Mouse (Mus musculus) CH12.LX (cell line): Measurements from ENCODE around the gene Pgc. TPM values are rescaled to one million over a fixed set of nuclear protein-coding genes. Genes with fewer than 3 reads are reported as not detected.
A peak's percentile ranks its signal among the peaks of the same experiment; 100 is the strongest.

Source experiments
- DNase-seq: peaks from one replicate; pipeline ENCODE4 v3.0.0-alpha.2; 2013; ENCODE audit errors: extremely low read depth
- H3K27ac ChIP-seq: 2 replicates; pipeline ENCODE4 v1.5.1; 2012; ENCODE audit warnings: low read depth, mild to moderate bottlenecking, control low read depth, moderate library complexity; ENCODE audit not compliant: insufficient read depth
- H3K27me3 ChIP-seq: replicated peaks from 2 replicates; pipeline ENCODE3; 2012; ENCODE audit warnings: inconsistent platforms
- H3K36me3 ChIP-seq, 2 experiments: replicated peaks in 1 of 2; 2 replicates each; pipeline versions ENCODE3 to v1.6.1; 2012; ENCODE audit warnings: inconsistent platforms in 1 of 2, low read length in 1 of 2, mild to moderate bottlenecking in 1 of 2, mixed read lengths in 1 of 2, moderate library complexity in 1 of 2; ENCODE audit not compliant: control insufficient read depth in 1 of 2, insufficient read depth in 1 of 2
- H3K4me1 ChIP-seq, 2 experiments: 2 replicates each; pipeline ENCODE4 v1.6.1; 2012; ENCODE audit warnings: inconsistent platforms in 1 of 2, moderate library complexity in 1 of 2; ENCODE audit not compliant: insufficient read depth in 2 of 2, control insufficient read depth in 1 of 2
- H3K4me2 ChIP-seq: 2 replicates; pipeline ENCODE4 v1.6.1; 2012; ENCODE audit warnings: low read depth, mild to moderate bottlenecking, control low read depth; ENCODE audit not compliant: poor library complexity, insufficient read depth, severe bottlenecking
- H3K4me3 ChIP-seq, 3 experiments: fragments of 150-350 bp in 1 of 3; sonication (generic) in 1 of 3; replicated peaks in 1 of 3; 2 replicates each; pipeline versions ENCODE3 to v1.5.1; 2011 to 2012; ENCODE audit warnings: low read depth in 2 of 3, low read length in 2 of 3, mild to moderate bottlenecking in 2 of 3, moderate library complexity in 2 of 3, control low read depth in 1 of 3, improper control_type of control experiment in 1 of 3, inconsistent platforms in 1 of 3, mixed read lengths in 1 of 3; ENCODE audit not compliant: poor library complexity in 1 of 3
- H3K79me2 ChIP-seq: replicated peaks from 2 replicates; pipeline ENCODE4 v1.6.1; 2012; ENCODE audit warnings: mild to moderate bottlenecking, moderate library complexity; ENCODE audit not compliant: control insufficient read depth, poor library complexity, insufficient read depth, severe bottlenecking; ENCODE audit errors: extremely low read depth
- H3K9ac ChIP-seq: 2 replicates; pipeline ENCODE4 v1.6.1; 2012; ENCODE audit warnings: low read depth, mild to moderate bottlenecking, control low read depth, moderate library complexity; ENCODE audit not compliant: insufficient read depth
- H3K9me3 ChIP-seq: replicated peaks from 2 replicates; pipeline ENCODE3; 2012; ENCODE audit warnings: low read length, inconsistent platforms, mixed read lengths
- BHLHE40 ChIP-seq: IDR thresholded peaks from 2 replicates; pipeline ENCODE4 v1.6.1; 2011; ENCODE audit warnings: mild to moderate bottlenecking, low read depth, low read length, improper control_type of control experiment
- CHD1 ChIP-seq: IDR thresholded peaks from 2 replicates; pipeline ENCODE4 v1.6.1; 2012; ENCODE audit warnings: low read depth, low read length, improper control_type of control experiment, inconsistent platforms
- CHD2 ChIP-seq: IDR thresholded peaks from 2 replicates; pipeline ENCODE4 v1.6.1; 2011; ENCODE audit warnings: low read length, improper control_type of control experiment
- CTCF ChIP-seq, 2 experiments: IDR thresholded peaks in 1 of 2; conservative IDR thresholded peaks in 1 of 2; 2 replicates each; pipeline ENCODE4 v1.5.1; 2011 to 2012; ENCODE audit warnings: low read depth in 2 of 2, low read length in 2 of 2, improper control_type of control experiment in 1 of 2, inconsistent platforms in 1 of 2, mild to moderate bottlenecking in 1 of 2, moderate library complexity in 1 of 2
- E2F4 ChIP-seq: IDR thresholded peaks from 2 replicates; pipeline ENCODE4 v1.6.1; 2011; ENCODE audit warnings: low read depth, low read length, improper control_type of control experiment; ENCODE audit not compliant: insufficient replicate concordance
- ELF1 ChIP-seq: IDR thresholded peaks from 2 replicates; pipeline ENCODE4 v1.6.1; 2014; ENCODE audit warnings: low read depth, mild to moderate bottlenecking, inconsistent platforms, low read length, improper control_type of control experiment
- EP300 ChIP-seq: IDR thresholded peaks from 2 replicates; pipeline ENCODE4 v1.6.1; 2011; ENCODE audit warnings: low read length, improper control_type of control experiment
- ETS1 ChIP-seq: conservative IDR thresholded peaks from 2 replicates; pipeline ENCODE4 v1.6.1; 2012; ENCODE audit warnings: low read depth, mild to moderate bottlenecking, inconsistent platforms, low read length, improper control_type of control experiment, moderate library complexity
- GABPA ChIP-seq: IDR thresholded peaks from 2 replicates; pipeline ENCODE4 v1.6.1; 2012; ENCODE audit warnings: low read depth, low read length, improper control_type of control experiment, inconsistent platforms; ENCODE audit not compliant: insufficient replicate concordance
- HCFC1 ChIP-seq: IDR thresholded peaks from 2 replicates; pipeline ENCODE4 v1.6.1; 2012; ENCODE audit warnings: low read depth, mild to moderate bottlenecking, inconsistent platforms, low read length, improper control_type of control experiment
- IRF4 ChIP-seq: IDR thresholded peaks from 2 replicates; pipeline ENCODE4 v1.6.1; 2014; ENCODE audit warnings: low read depth, mild to moderate bottlenecking, inconsistent platforms, low read length, improper control_type of control experiment
- JUN ChIP-seq: IDR thresholded peaks from 2 replicates; pipeline ENCODE4 v1.6.1; 2011; ENCODE audit warnings: low read depth, mild to moderate bottlenecking, low read length, improper control_type of control experiment, moderate library complexity; ENCODE audit not compliant: insufficient read depth
- JUND ChIP-seq: conservative IDR thresholded peaks from 2 replicates; pipeline ENCODE4 v1.6.1; 2011; ENCODE audit warnings: low read depth, low read length, improper control_type of control experiment
- KAT2A ChIP-seq: IDR thresholded peaks from 2 replicates; pipeline ENCODE4 v1.6.1; 2012; ENCODE audit warnings: low read length, improper control_type of control experiment, inconsistent platforms; ENCODE audit not compliant: insufficient replicate concordance
- MAFK ChIP-seq: IDR thresholded peaks from 2 replicates; pipeline ENCODE4 v1.6.1; 2011; ENCODE audit warnings: low read length, improper control_type of control experiment; ENCODE audit not compliant: insufficient replicate concordance
- MAX ChIP-seq: IDR thresholded peaks from 2 replicates; pipeline ENCODE4 v1.6.1; 2011; ENCODE audit warnings: low read length, improper control_type of control experiment
- MAZ ChIP-seq: IDR thresholded peaks from 2 replicates; pipeline ENCODE4 v1.6.1; 2012; ENCODE audit warnings: low read depth, mild to moderate bottlenecking, inconsistent platforms, low read length, improper control_type of control experiment, moderate library complexity
- MEF2A ChIP-seq: IDR thresholded peaks from 2 replicates; pipeline ENCODE4 v1.6.1; 2014; ENCODE audit warnings: low read depth, mild to moderate bottlenecking, inconsistent platforms, low read length, improper control_type of control experiment, borderline replicate concordance
- MXI1 ChIP-seq: IDR thresholded peaks from 2 replicates; pipeline ENCODE4 v1.6.1; 2011; ENCODE audit warnings: mild to moderate bottlenecking, low read depth, low read length, improper control_type of control experiment
- MYC ChIP-seq: IDR thresholded peaks from 2 replicates; pipeline ENCODE4 v1.6.1; 2011; ENCODE audit warnings: low read depth, mild to moderate bottlenecking, improper control_type of control experiment, low read length
- NELFE ChIP-seq: IDR thresholded peaks from 2 replicates; pipeline ENCODE4 v1.6.1; 2011; ENCODE audit warnings: low read depth, low read length, improper control_type of control experiment
- NRF1 ChIP-seq: IDR thresholded peaks from 2 replicates; pipeline ENCODE4 v1.6.1; 2014; ENCODE audit warnings: low read depth, mild to moderate bottlenecking, inconsistent platforms, low read length, improper control_type of control experiment, moderate library complexity
- PAX5 ChIP-seq: IDR thresholded peaks from 2 replicates; pipeline ENCODE4 v1.6.1; 2012; ENCODE audit warnings: low read length, inconsistent platforms, mixed read lengths
- POLR2A ChIP-seq: IDR thresholded peaks from 2 replicates; pipeline ENCODE4 v1.6.1; 2011; ENCODE audit warnings: low read depth, mild to moderate bottlenecking, improper control_type of control experiment, low read length
- POLR2AphosphoS2 ChIP-seq: IDR thresholded peaks from 2 replicates; pipeline ENCODE4 v1.6.1; 2011; ENCODE audit warnings: low read depth, low read length, improper control_type of control experiment
- RAD21 ChIP-seq: IDR thresholded peaks from 2 replicates; pipeline ENCODE4 v1.6.1; 2011; ENCODE audit warnings: low read depth, mild to moderate bottlenecking, low read length, improper control_type of control experiment, moderate library complexity
- RCOR1 ChIP-seq: conservative IDR thresholded peaks from 2 replicates; pipeline ENCODE4 v1.6.1; 2012; ENCODE audit warnings: low read depth, mild to moderate bottlenecking, inconsistent platforms, low read length, improper control_type of control experiment
- SIN3A ChIP-seq: IDR thresholded peaks from 2 replicates; pipeline ENCODE4 v1.6.1; 2012; ENCODE audit warnings: low read length, improper control_type of control experiment, inconsistent platforms
- SMC3 ChIP-seq: IDR thresholded peaks from 2 replicates; pipeline ENCODE4 v1.6.1; 2011; ENCODE audit warnings: low read depth, low read length, improper control_type of control experiment
- TBP ChIP-seq: conservative IDR thresholded peaks from 2 replicates; pipeline ENCODE4 v1.6.1; 2011; ENCODE audit warnings: low read depth, low read length, improper control_type of control experiment
- TCF12 ChIP-seq: IDR thresholded peaks from 2 replicates; pipeline ENCODE4 v1.6.1; 2014; ENCODE audit warnings: low read depth, mild to moderate bottlenecking, inconsistent platforms, low read length, improper control_type of control experiment
- UBTF ChIP-seq: IDR thresholded peaks from 2 replicates; pipeline ENCODE4 v1.6.1; 2012; ENCODE audit warnings: low read depth, mild to moderate bottlenecking, inconsistent platforms, low read length, improper control_type of control experiment, moderate library complexity
- USF1 ChIP-seq: IDR thresholded peaks from 2 replicates; pipeline ENCODE4 v1.6.1; 2014; ENCODE audit warnings: low read depth, mild to moderate bottlenecking, inconsistent platforms, low read length, improper control_type of control experiment
- USF2 ChIP-seq: conservative IDR thresholded peaks from 2 replicates; pipeline ENCODE4 v1.6.1; 2011; ENCODE audit warnings: low read depth, low read length, improper control_type of control experiment
- ZC3H11A ChIP-seq: IDR thresholded peaks from 2 replicates; pipeline ENCODE4 v1.6.1; 2012; ENCODE audit warnings: low read depth, mild to moderate bottlenecking, inconsistent platforms, low read length, improper control_type of control experiment
- ZKSCAN1 ChIP-seq: IDR thresholded peaks from 2 replicates; pipeline ENCODE4 v1.6.1; 2012; ENCODE audit warnings: low read depth, inconsistent platforms, low read length, improper control_type of control experiment, borderline replicate concordance
- ZMIZ1 ChIP-seq: IDR thresholded peaks from 2 replicates; pipeline ENCODE4 v1.6.1; 2012; ENCODE audit warnings: low read depth, mild to moderate bottlenecking, inconsistent platforms, low read length, improper control_type of control experiment
- ZNF384 ChIP-seq: IDR thresholded peaks from 2 replicates; pipeline ENCODE4 v1.6.1; 2012; ENCODE audit warnings: low read depth, low read length, improper control_type of control experiment, inconsistent platforms
- dilution Hi-C: fragments of 300-500 bp; cut with MboI; formaldehyde crosslinking; loops from 2 replicates; pipeline ENCODE4 v1.14.3; 2020; ENCODE audit warnings: low sequenced_read_pairs; ENCODE audit not compliant: extremely low pct_unique_long_range_greater_than_20kb, extremely low pct_ligation_motif_present
- in situ Hi-C: fragments of 300-500 bp; cut with MboI; formaldehyde crosslinking; loops from 3 replicates; pipeline ENCODE4 v1.14.3; 2019; ENCODE audit warnings: low sequenced_read_pairs, low pct_ligation_motif_present, low pct_unique_long_range_greater_than_20kb, mixed read lengths
- polyA plus RNA-seq: library from polyadenylated mRNA; unstranded; fragments of >175 nt; gene quantifications from 2 replicates; pipeline ENCODE4 v1.2.1, GENCODE M21; 2012; ENCODE audit warnings: low read depth; ENCODE audit not compliant: insufficient read length
- total RNA-seq, 2 experiments: library from RNA; depleted of rRNA; stranded (reverse); fragments of 300-350 nt in 1 of 2; fragments of >200 nt in 1 of 2; gene quantifications; 2 replicates each; pipeline ENCODE4 v1.2.3; 2012 to 2014

Pgc gene
- total and polyA plus RNA-seq, 3 experiments: not detected

- H3K36me3 ChIP-seq: peaks cover 3 to 39% of the 10 kb centered on the region in 2 experiments
- dilution Hi-C loops (no loop called here), in situ Hi-C loops (no loop called here)
- H3K4me1 ChIP-seq: peaks cover 64 to 99% of the 10 kb centered on the region in 2 experiments
- H3K27me3 ChIP-seq: no peaks in the 10 kb centered on the region
- no peak overlapping the region for H3K9ac ChIP-seq
- TF ChIP-seq JUND (no peak; the same call in 1 of the 2 replicates), CHD2 (no peak), POLR2A (no peak), MYC (peak; percentile 54; the same call in 1 of the 2 replicates), USF1 (no peak), KAT2A (no peak), MAZ (no peak), USF2 (no peak), BHLHE40 (no peak), ZMIZ1 (no peak), NELFE (no peak), ZNF384 (no peak), MAFK (no peak), GABPA (no peak), ETS1 (no peak; the same call in 1 of the 2 replicates), ZC3H11A (peak; percentile 6; the same call in 1 of the 2 replicates), RAD21 (peak; percentile 66), HCFC1 (peak; percentile 29), E2F4 (no peak), EP300 (0 out of 2 replicates have a peak, but pooled peaks have one; percentile 27), JUN (peak; percentile 31; the same call in 1 of the 2 replicates), IRF4 (peak; percentile 45; the same call in 1 of the 2 replicates), MAX (no peak), MXI1 (no peak), NRF1 (no peak), TCF12 (peak; percentile 78), POLR2AphosphoS2 (no peak), MEF2A (peak; percentile 99), SMC3 (peak; percentile 56), SIN3A (0 out of 2 replicates have a peak, but pooled peaks have one; percentile 24), TBP (no peak), UBTF (no peak), PAX5 (no peak), CTCF (conservative IDR thresholded peaks at IDR 0.05 in 1 of 2, IDR thresholded peaks at IDR 0.05 in 1 of 2; ENCODE audit: low read depth in 2 of 2, low read length in 2 of 2) (peak in 1 of 2 experiments; percentile 71; a peak in 2 of 4 replicates), ELF1 (no peak), ZKSCAN1 (no peak), RCOR1 (no peak), CHD1 (no peak)
- H3K4me3 ChIP-seq: peak overlapping the region in 1 of 3 experiments; percentile 39
- H3K27ac ChIP-seq: peak overlapping the region; percentile 30; the same call in 1 of the 2 replicates
- H3K79me2 ChIP-seq: peaks cover 22% of the 10 kb centered on the region
- no peak overlapping the region for H3K4me2 ChIP-seq
- no peak for DNase-seq
- no peaks in the 10 kb centered on the region for H3K9me3 ChIP-seq
Observed at GRCm38 (mm10) chr17:47759702-47760410, 33.2 kb downstream of the Pgc start.
